Mouse (Mus musculus): ENCODE measurements around the gene BC067074.
A peak's percentile ranks its signal among the peaks of the same experiment; 100 is the strongest.
"Not testable (repeated sequence)": the region's sequence is repeated elsewhere in the genome, so short reads cannot be mapped to it uniquely, and the experiment has no call there.

The BC067074 gene

GRCm38 (mm10) chr13:113378980-113379410, 86.0 kb downstream of the BC067074 start:
- DNase-seq = no peak

- DNase-seq = no peak
Measured at GRCm38 (mm10) chr13:113379766-113380309, 86.9 kb downstream of the BC067074 start.

- no peak for DNase-seq
Measured at GRCm38 (mm10) chr13:113381710-113382109, 88.8 kb downstream of the BC067074 start.

GRCm38 (mm10) chr13:113382201-113382600, 89.2 kb downstream of the BC067074 start:
- no peak for DNase-seq

- DNase-seq = not testable (repeated sequence)
Measured at GRCm38 (mm10) chr13:113382770-113383169, 89.8 kb downstream of the BC067074 start.

- DNase-seq = no peak
Measured at GRCm38 (mm10) chr13:113393386-113393785, 100.4 kb downstream of the BC067074 start.

DNA sequence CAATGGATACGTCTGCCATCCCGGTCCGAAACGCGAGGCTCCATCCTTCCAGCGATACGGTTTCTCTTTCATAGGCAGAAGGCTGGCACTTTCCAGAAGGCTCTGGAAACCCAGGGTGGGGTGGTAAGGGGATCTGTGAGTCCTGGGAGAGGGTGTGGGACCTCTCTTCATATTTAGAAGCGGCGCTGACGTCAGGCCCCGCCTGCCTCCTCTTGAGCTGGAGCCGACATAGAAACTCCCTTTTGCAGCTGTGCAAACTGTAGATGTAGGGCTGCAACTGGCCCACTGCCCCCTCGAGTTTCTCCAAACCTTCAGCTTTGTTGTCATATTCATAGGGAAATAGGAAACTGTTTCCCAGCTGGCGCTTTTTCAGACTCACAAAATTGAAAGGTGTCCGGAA, 101.6 kb downstream of the BC067074 start:
- DNase-seq = no peak

GRCm38 (mm10) chr13:113397006-113397520, 104.1 kb downstream of the BC067074 start:
- no peak for DNase-seq

DNA sequence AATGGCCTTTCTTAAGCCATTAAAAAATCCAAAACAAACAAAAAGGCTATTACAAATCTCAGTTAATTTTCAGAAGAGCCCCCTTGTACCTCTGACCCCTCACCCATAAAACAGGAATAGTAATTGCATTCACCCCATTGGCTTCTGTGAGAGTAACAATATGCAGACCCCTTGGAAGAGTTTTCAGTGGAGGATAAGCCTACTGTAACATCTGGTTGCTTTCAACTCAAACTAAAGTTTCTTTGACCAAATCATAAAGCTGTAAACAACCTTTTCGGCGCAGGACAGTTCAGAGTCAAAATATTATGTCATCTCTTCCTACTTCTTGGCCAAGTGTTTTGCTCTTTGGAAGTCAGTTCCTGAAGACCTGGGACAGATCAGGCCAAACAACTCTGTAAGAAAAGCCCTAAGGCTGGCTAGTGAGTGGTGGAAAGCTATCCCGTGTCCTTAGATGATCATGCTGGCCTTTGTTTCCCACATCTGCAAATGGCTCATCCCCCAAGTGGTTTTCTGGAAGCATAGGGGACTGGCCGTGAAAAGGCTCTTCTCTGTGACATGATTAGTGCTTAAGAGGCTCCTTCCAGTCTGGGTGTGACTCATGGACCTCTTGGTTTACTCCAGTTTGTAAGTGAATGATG, 108.5 kb downstream of the BC067074 start:
- peak; percentile 8 for DNase-seq

GRCm38 (mm10) chr13:113403706-113404105, 110.7 kb downstream of the BC067074 start:
- DNase-seq = peak; percentile 5

- DNase-seq = no peak
Measured at GRCm38 (mm10) chr13:113404172-113404571, 111.2 kb downstream of the BC067074 start.

GRCm38 (mm10) chr13:113409941-113410340, 117.0 kb downstream of the BC067074 start:
- DNase-seq = peak; percentile 45

DNA sequence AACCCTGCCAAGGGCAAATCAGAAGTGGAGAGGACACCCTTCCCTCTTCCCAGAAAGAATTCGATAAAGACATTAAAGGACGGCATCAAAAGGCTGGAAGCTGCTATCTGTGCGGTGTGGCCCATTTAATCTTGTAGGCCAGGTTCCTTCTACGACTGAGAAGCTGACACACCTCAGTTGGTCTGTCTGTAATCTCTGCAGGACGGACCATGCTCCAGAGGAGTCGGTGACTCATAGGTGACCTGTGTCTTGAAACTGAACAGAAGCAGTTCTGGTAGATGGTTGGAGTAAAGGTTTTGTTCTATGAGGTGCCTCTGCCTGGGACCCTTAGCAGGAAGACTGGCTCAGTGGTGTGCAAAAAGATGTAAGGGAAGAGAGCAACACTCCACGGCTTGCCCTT, 122.6 kb downstream of the BC067074 start:
- DNase-seq = no peak

DNA sequence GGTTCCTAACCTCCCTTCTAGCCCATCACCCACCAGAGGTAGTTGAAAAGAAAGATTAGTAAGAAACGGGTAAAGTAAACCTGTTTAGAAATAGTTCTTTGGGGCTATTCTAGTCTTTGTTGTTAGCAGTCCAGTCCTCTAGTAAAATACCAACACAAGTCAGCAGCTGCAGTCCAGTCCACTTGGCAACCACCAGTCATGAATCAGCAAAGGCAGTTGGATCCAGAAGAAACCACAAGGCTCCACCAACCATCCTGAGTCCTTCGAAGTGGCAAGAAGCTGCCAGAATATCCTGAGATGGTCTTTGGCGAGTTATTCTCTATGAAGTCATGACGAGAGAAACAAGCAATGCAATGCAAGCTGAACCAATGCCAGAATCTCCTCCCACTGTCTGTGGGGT, 124.0 kb downstream of the BC067074 start:
- no peak for DNase-seq

- peak; percentile 70 for DNase-seq
Measured at GRCm38 (mm10) chr13:113417757-113418483, 125.0 kb downstream of the BC067074 start.

DNA sequence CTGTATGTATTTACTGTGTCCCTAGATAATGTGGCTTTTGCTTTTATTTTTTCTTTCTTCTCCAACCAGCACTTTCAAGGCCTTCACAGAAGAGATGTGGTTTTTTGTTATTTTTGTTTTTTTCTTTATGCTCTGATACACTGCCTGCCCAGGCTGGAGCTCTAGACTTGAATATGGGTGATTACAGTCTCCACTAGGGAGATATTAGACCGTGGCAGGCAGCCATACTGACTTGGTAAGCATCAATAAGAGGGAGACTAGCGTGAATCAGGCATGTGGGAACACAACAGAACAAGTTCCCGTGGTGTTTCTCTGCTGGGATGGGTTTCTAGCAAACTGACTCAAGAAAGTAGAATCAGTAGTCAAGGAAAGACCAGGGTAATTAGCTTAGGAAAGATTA, 125.7 kb downstream of the BC067074 start:
- no peak for DNase-seq

GRCm38 (mm10) chr13:113421472-113421871, 128.5 kb downstream of the BC067074 start:
- DNase-seq = no peak

GRCm38 (mm10) chr13:113423825-113424224, 130.9 kb downstream of the BC067074 start:
- no peak for DNase-seq

- DNase-seq = no peak
Measured at GRCm38 (mm10) chr13:113425907-113426306, 132.9 kb downstream of the BC067074 start.

All from kidney, postnatal 14 days (tissue).